Mouse (Mus musculus): ENCODE results near the gene Fam131c. TPM values are rescaled to one million over a fixed set of nuclear protein-coding genes. Genes with fewer than 3 reads are reported as not detected.

Gene Fam131c
- total and polyA plus RNA-seq, 2 experiments from 2014 or later = 0.20 TPM; not detected in 1

- WGBS = 29% methylated on average over 9 of the region's 9 CpGs
- ATAC-seq (ENCODE audit: insufficient read depth, low read depth) (no peak), DNase-seq (ENCODE audit: low spot score) (no peak)
- H3K4me2 ChIP-seq (ENCODE audit: low read depth, low read length) = peak within 1 kb of the TSS; percentile 77
- peak within 1 kb of the TSS; percentile 99 for H3K9ac ChIP-seq (replicated peaks; ENCODE audit: low read depth, low read length)
- H3K36me3 ChIP-seq (replicated peaks; ENCODE audit: control insufficient read depth, insufficient read depth, low read length) = peaks cover 16% of the 10 kb centered on the region
- no peaks in the 10 kb centered on the region for H3K27me3 ChIP-seq (ENCODE audit: control insufficient read depth, insufficient read depth, low read length)
- H3K4me3 ChIP-seq (ENCODE audit: low read depth, low read length) = peak within 1 kb of the TSS; percentile 83
- peaks cover 24% of the 10 kb centered on the region for H3K4me1 ChIP-seq (ENCODE audit: control insufficient read depth, insufficient read depth)
- H3K9me3 ChIP-seq (replicated peaks; ENCODE audit: control insufficient read depth, low read length) = no peaks in the 10 kb centered on the region
- TF ChIP-seq CTCF (IDR thresholded peaks at IDR 0.05; ENCODE audit: low read depth) (no peak), EP300 (IDR thresholded peaks at IDR 0.05; ENCODE audit: low read depth) (no peak)
- H3K27ac ChIP-seq (ENCODE audit: low read depth) = peak within 1 kb of the TSS; percentile 99
Observed at GRCm38 (mm10) chr4:141420192-141420829, 52.3 kb downstream of the Fam131c start, which contains the start of gene Hspb7. TSS of gene Hspb7 (plus strand) at chr4:141420779.

GRCm38 (mm10) chr4:141420886-141421285 lies 52.9 kb downstream of the Fam131c start:
- peak overlapping the region; percentile 99 for H3K27ac ChIP-seq (ENCODE audit: low read depth)
- peaks cover 26% of the 10 kb centered on the region for H3K4me1 ChIP-seq (ENCODE audit: control insufficient read depth, insufficient read depth)
- H3K36me3 ChIP-seq (replicated peaks; ENCODE audit: control insufficient read depth, insufficient read depth, low read length) = peaks cover 16% of the 10 kb centered on the region
- DNase-seq (ENCODE audit: low spot score) (peak; percentile 51), ATAC-seq (ENCODE audit: insufficient read depth, low read depth) (peak; percentile 2; the same call in 1 of the 2 replicates)
- H3K4me2 ChIP-seq (ENCODE audit: low read depth, low read length) = peak overlapping the region; percentile 77
- peak overlapping the region; percentile 99 for H3K9ac ChIP-seq (replicated peaks; ENCODE audit: low read depth, low read length)
- H3K4me3 ChIP-seq (ENCODE audit: low read depth, low read length) = peak overlapping the region; percentile 83; the same call in 1 of the 2 replicates
- H3K27me3 ChIP-seq (ENCODE audit: control insufficient read depth, insufficient read depth, low read length) = no peaks in the 10 kb centered on the region
- H3K9me3 ChIP-seq (replicated peaks; ENCODE audit: control insufficient read depth, low read length) = no peaks in the 10 kb centered on the region
- WGBS = 18% methylated on average over 9 of the region's 9 CpGs
- TF ChIP-seq EP300 (IDR thresholded peaks at IDR 0.05; ENCODE audit: low read depth) (no peak), CTCF (IDR thresholded peaks at IDR 0.05; ENCODE audit: low read depth) (no peak)

GRCm38 (mm10) chr4:141421423-141421822 lies 53.4 kb downstream of the Fam131c start:
- peak overlapping the region; percentile 99 for H3K27ac ChIP-seq (ENCODE audit: low read depth)
- 21% methylated on average over 14 of the region's 14 CpGs for WGBS
- H3K4me1 ChIP-seq (ENCODE audit: control insufficient read depth, insufficient read depth) = peaks cover 26% of the 10 kb centered on the region
- peak; percentile 66 for ATAC-seq (ENCODE audit: insufficient read depth, low read depth)
- H3K4me3 ChIP-seq (ENCODE audit: low read depth, low read length) = peak overlapping the region; percentile 83
- H3K4me2 ChIP-seq (ENCODE audit: low read depth, low read length) = peak overlapping the region; percentile 77
- TF ChIP-seq CTCF (IDR thresholded peaks at IDR 0.05; ENCODE audit: low read depth) = no peak
- peak; percentile 94 for TF ChIP-seq EP300 (IDR thresholded peaks at IDR 0.05; ENCODE audit: low read depth)
- DNase-seq (ENCODE audit: low spot score) = peak; percentile 91
- H3K36me3 ChIP-seq (replicated peaks; ENCODE audit: control insufficient read depth, insufficient read depth, low read length) = peaks cover 16% of the 10 kb centered on the region
- peak overlapping the region; percentile 99 for H3K9ac ChIP-seq (replicated peaks; ENCODE audit: low read depth, low read length)
- H3K27me3 ChIP-seq (ENCODE audit: control insufficient read depth, insufficient read depth, low read length) = no peaks in the 10 kb centered on the region
- H3K9me3 ChIP-seq (replicated peaks; ENCODE audit: control insufficient read depth, low read length) = no peaks in the 10 kb centered on the region

GRCm38 (mm10) chr4:141422841-141423240 lies 54.8 kb downstream of the Fam131c start:
- Histone ChIP-seq H3K9ac (replicated peaks; ENCODE audit: low read depth, low read length) (peak overlapping the region; percentile 99), H3K4me1 (ENCODE audit: control insufficient read depth, insufficient read depth) (peaks cover 33% of the 10 kb centered on the region), H3K36me3 (replicated peaks; ENCODE audit: control insufficient read depth, insufficient read depth, low read length) (peaks cover 16% of the 10 kb centered on the region), H3K4me2 (ENCODE audit: low read depth, low read length) (peak overlapping the region; percentile 77), H3K27me3 (ENCODE audit: control insufficient read depth, insufficient read depth, low read length) (no peaks in the 10 kb centered on the region), H3K9me3 (replicated peaks; ENCODE audit: control insufficient read depth, low read length) (no peaks in the 10 kb centered on the region), H3K4me3 (ENCODE audit: low read depth, low read length) (peak overlapping the region; percentile 83), H3K27ac (ENCODE audit: low read depth) (peak overlapping the region; percentile 99)
- WGBS = 38% methylated on average over 5 of the region's 5 CpGs
- ATAC-seq (ENCODE audit: insufficient read depth, low read depth) (no peak), DNase-seq (ENCODE audit: low spot score) (peak; percentile 16)
- TF ChIP-seq EP300 (IDR thresholded peaks at IDR 0.05; ENCODE audit: low read depth) = no peak
- TF ChIP-seq CTCF (IDR thresholded peaks at IDR 0.05; ENCODE audit: low read depth) = no peak

GRCm38 (mm10) chr4:141423288-141423687 lies 55.3 kb downstream of the Fam131c start:
- Histone ChIP-seq H3K9ac (replicated peaks; ENCODE audit: low read depth, low read length) (peak overlapping the region; percentile 99), H3K9me3 (replicated peaks; ENCODE audit: control insufficient read depth, low read length) (no peaks in the 10 kb centered on the region), H3K4me3 (ENCODE audit: low read depth, low read length) (peak overlapping the region; percentile 83), H3K27me3 (ENCODE audit: control insufficient read depth, insufficient read depth, low read length) (no peaks in the 10 kb centered on the region), H3K27ac (ENCODE audit: low read depth) (peak overlapping the region; percentile 99), H3K36me3 (replicated peaks; ENCODE audit: control insufficient read depth, insufficient read depth, low read length) (peaks cover 16% of the 10 kb centered on the region), H3K4me1 (ENCODE audit: control insufficient read depth, insufficient read depth) (peaks cover 33% of the 10 kb centered on the region), H3K4me2 (ENCODE audit: low read depth, low read length) (peak overlapping the region; percentile 77)
- DNase-seq (ENCODE audit: low spot score) (peak; percentile 28), ATAC-seq (ENCODE audit: insufficient read depth, low read depth) (no peak)
- no peak for TF ChIP-seq CTCF (IDR thresholded peaks at IDR 0.05; ENCODE audit: low read depth)
- TF ChIP-seq EP300 (IDR thresholded peaks at IDR 0.05; ENCODE audit: low read depth) = no peak
- WGBS = 39% methylated on average over 5 of the region's 5 CpGs
